Mouse (Mus musculus) right cerebral cortex, postnatal 10 days (tissue): ENCODE results near the gene Cox10.
"Not testable (repeated sequence)": the region's sequence is repeated elsewhere in the genome, so short reads cannot be mapped to it uniquely, and the experiment has no call there.

Experiments used
- DNase-seq, 2 experiments: peaks; one replicate each; pipeline ENCODE4 v3.0.0; 2021; ENCODE audit warnings: low spot score in 2 of 2

Cox10 gene

DNA sequence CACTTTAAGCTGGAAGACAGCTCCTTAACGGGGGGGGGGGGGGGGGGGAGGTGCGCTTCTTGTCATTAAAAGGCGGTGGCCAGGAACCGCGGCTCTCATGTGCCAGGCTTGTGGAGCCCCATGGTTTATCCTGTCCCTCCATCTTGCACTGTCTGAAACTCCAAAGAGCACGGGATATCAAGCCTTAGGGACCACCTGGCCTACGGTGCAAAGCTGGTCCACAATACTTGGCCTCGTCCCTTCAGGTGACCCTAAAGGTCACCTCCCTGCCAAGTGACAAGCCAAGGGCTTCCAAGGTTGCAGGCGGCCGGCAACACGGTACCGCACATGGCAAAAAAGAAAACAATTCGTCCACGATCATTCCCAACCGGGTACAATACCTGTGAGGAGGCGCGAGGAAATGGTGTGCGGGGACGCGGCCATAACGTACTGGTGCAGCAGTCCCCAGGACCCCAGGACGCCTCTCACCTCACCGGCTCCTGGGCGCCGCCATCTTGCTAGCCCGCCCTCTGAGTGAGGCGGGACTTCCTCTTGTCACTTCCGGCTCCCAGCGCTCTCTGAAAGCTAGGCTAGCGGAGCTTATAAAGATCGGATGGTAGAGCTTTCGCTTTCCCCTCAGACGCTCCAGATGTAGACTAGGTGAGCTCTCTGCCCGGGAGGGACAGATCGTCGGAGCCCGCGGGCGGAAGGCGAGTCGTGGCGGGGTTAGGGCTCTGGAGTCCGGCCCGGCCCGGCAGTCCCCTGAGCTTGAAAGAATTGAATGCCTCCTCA is at the start of gene Cox10:
Gene Cox10 (minus strand): TSS at position 513 of the 771 bp plus-strand sequence.
- peak; percentile 90 to 91 for DNase-seq

DNA sequence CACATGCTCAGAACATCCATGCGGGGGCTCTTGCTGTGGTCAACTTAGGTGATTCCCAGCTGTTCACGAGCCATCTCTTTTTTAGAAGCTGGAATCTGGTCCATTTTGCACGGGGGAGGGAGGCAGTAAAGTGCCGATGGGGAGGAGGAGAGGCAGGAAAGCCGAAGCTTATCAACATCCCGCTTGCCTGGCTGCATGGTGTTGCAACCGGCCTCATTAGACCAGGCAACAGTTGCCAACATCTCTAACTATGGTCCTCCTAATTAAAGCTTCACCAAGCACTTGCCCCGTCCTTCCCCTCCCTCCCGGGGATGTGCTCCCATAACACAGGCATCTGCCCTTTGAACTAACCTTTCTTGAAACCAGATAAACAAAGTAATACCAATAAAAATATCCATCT is 48.7 kb upstream of the Cox10 start:
- DNase-seq, result no peak

DNA sequence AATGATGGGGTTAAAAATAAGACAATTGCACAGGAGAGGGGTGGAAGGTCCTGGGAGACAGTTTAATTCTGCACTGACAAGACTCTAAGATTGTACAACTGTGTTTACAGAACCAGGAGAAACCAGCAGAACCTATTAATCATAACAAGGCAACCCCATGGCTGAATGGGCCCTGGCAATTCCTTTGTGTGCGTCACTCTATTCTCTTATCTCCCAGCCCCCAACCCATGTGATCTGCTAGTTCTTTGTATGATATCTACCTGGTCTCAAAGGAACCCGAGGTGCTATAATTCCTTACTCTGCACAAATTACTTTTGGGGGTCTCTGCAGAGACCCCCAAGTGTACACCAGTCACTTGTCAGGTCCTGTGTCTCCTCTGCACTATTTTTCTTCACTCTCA is 46.2 kb upstream of the Cox10 start:
- no peak for DNase-seq

DNA sequence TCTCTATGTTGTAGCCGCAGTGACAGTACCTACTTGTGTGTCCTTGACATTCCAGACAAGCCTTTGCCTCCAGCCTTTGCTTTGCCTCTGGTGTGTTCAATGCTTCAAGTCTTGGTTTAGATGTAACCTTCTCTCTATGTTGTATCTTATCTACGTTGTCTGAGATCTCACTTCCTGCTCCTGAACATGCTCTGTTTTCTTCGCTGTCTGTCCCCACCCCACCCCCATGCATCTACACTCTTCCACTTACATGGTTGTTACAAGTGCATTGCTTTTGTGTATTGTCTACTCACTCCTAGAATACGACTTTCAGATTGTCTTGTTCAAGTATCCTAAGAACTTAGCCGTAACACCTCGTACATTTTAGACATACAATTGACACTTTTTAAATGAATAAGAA is 43.9 kb upstream of the Cox10 start:
- not testable (repeated sequence) for DNase-seq

DNA sequence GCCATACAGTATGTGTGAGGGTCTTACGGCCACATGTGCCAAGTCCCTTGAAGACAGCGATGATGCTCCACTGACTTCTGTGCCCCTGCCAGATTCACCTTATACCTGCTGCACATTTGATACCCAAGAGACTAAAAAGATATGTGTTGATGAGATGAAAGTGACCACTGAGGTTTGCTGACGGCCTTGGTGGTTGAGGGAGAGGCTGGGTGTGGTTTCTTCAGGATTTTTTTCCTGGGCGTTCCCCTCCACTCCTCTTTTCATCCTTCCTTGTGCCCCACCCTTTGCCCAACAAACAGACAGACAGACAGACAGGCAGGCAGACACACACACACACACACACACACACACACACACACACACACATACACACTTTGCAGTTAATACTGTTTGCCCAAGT is 37.4 kb upstream of the Cox10 start:
- DNase-seq, result no peak

DNA sequence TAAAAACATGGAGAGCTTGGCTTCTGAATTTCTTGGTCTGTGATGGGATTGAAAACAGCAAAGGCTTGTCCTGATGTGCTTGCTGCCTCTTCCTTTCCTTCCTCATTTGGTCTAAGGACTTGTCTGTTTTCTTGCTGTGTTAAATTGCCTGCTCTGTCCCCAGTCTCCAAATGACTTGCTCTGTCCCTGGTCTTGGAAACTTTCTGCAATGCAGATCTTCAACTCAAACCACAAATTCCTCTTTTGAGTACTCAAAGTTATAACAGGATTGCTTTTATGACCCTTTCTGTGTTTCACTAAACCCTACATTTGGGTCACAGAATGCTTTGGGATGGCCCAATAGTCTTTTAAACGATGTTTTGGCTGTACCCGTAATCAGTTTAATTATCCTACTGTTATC is 36.6 kb upstream of the Cox10 start:
- DNase-seq, result no peak

DNA sequence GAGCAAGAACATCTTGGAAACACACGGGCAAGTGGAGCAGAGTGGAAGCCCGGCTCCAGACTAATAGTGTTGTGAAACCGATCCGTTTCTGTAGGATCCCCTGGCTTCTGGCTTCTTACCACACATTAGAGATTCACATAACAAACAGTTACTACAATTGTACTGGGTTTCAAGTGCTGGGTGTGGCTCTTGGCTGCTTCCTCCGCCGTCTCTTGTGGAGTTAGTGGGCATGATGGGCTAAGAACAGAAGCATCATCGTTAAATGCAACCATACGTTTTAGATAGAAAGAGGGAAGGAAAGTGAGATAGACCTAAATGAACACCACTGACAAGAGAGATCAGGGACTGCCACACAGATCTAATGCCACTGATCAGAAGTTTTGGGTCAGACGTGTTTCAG is 35.8 kb upstream of the Cox10 start:
- no peak for DNase-seq

DNA sequence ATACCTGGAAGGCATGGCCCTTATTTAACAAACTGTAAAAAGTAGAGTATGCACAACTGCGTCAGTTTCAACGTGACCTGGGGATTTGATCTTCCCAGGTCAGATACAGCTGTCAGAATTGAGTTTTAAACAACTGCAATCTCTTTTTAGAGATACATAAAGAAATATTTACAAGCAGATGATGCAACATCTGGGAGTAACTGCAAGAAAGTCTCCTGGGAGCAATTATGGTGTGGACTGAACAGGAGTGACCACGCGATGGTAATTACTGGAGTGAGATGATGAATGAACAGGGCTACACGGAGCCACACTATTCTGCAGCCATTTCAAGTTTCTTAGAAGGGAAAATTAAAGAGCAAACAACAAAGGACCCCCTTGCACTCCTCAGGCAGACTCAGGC is 20.8 kb upstream of the Cox10 start:
- DNase-seq, result no peak

DNA sequence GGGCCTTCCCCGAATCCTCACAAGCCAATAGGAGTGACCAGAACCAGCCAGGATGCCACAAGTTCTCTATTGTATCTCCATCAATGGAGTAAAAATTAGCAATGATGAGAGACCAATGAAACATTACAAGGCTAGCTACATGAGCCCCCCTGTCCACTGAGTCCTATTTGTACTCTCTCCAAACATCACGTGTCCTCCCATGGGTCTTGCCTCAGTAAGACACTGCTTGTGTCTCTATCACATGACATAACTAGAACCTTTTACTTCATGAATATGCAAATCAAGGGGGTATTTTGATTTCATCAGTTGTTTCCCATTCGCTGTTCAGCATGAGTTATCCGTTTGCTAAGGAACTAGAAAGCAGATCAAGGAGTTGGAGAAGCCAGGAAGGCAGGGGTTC is 13.8 kb upstream of the Cox10 start:
- no peak for DNase-seq

DNA sequence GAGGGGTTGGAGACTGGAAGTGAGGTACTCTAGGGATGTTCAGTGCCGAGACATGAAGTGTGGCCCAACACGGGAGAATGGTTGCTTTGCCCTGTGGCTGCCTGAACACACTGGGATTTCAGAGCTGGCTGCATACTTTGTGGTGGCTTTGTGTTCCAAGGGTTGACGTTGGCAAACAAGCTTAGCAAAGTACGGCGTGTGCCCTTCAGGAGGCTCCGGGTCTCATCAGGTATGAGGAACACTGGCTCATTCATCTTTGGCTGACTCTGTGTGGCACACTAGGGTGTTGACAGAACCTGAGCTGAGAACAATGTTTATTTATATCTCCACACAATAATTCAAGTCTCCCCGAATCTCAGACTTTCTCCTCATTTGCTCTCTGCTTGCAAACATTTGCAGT is 11.9 kb upstream of the Cox10 start:
- DNase-seq, result no peak

DNA sequence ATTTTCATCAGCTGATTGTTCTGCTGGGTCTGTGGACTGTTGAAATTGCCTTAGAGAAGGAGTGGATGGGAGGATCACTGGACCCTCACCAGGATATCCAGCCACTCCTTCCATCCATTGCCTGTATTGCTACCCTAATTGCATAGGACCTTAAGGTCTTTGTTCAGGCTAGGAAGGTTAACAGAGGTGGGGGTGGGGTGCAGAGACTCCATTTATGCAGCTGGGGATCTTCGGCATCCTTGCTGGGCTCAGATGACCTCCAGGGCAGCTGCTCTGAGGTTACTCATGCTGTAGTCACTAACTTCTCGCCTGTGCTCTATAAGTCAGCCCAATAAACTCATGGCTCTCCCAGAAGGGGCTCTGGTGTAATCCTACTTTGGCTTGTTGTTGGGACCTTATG is 10.4 kb upstream of the Cox10 start:
- no peak for DNase-seq

DNA sequence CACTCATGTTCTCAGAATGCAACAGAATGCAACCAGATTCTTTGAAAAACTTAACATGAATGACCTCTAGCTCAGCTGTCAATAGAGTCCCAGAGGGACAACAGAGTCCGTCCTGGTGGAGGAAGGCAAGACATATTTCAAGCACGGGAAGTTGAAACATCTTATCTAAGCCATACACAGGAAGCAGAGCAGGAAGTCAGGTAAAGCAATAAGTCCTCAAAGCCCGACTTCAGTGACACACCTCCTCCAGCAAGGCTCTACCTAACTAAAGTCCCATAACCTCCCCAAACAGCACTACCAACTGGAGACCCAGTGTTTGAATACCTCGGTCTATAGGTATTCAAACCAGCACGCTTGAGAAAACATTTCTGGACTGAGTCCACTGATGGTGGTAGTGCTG is 6.6 kb upstream of the Cox10 start:
- no peak for DNase-seq

DNA sequence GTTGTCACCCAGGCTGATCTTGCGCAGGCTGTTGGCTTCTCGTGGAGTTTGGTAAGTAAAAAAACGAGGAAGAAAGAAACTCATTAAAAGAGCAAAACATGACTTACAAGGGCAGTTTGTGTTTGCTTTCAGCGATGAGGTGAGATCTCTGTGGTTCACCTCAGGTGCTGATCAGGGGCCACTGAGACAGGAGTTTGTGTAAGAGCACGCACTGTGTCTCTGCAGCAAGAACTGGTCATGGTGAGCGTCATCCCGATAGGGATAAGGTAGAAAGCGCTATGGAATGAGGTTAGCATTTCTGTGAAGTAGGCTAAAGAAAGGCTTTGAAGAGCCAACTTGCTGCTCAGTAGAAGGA is 436 bp upstream of the Cox10 start:
- no peak for DNase-seq

DNA sequence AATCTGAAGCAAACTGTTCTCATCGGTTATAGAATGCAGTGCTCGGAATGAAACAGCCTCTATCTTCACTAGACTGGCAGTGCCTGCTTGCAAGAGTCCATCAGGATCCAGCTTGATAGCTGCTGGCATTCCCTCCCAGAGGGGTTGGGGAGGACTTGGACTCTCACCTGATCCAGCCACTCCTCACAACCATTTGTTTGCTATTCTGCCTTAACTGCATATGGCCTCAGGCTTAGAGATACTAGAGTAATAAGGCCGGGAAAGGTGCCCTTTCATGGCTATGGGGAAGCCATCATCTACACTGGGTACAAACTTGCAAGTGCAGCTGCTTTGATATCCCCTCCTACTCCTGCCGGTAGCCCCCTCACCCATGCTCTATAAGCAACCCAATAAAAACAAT is 3.1 kb downstream of the Cox10 start:
- no peak for DNase-seq

DNA sequence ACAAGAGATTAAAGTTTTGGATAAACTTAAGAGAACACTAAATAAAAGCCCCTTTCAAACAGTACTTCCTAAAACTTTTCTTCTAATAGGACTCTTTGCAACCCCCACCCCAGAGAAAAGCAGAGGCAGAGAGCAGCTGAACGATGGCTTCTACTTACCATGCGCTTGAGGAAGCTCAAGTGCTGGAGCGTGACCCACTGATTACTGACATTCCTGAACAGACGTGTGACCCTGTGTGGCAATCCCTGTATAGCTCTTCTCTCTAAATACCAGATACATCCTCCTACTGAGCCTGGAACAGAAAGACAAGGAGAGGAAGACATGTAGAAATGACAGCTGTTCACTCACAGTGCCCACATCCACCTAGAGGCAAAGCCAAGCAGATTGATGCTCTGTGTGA is 5.9 kb downstream of the Cox10 start:
- no peak for DNase-seq

DNA sequence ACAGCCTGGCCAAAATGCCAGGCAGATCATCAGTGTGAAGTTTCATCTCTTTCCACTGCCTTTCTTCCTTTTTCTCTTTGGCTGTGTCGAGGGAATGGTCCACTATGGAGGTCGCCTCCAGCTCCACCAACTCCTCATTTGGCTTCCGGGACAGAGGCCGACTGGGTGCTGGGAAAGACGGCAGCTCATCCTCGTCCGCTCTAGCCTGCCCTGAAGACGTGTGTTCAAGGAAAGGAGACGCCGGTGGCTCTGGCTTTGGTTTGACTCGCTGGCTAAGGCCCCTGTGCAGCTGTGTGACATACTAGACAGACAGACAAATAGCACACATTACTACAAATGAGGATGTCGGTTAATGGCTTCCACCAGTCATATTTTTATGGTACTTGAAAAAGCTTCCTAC is 7.7 kb downstream of the Cox10 start:
- DNase-seq, result no peak

DNA sequence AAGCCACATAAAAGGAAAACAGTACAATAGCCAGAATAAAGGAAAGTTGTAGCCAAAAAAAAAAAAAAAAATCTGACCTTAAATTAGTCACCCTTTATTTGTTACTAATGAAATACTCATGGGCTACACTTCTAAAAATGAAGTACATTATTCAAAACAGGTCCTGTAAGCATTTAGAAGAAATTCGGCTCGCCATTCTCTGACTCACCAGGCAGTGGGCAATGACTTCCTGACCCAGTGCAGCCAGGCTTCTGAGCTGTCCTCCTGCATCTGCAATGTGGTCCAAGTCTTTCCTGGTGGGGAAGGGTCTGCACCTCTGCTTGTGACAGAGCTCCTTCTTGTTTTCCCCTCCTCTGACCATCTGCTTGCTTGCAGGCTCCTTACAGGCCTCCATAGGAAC is 13.3 kb downstream of the Cox10 start:
- DNase-seq, result no peak

DNA sequence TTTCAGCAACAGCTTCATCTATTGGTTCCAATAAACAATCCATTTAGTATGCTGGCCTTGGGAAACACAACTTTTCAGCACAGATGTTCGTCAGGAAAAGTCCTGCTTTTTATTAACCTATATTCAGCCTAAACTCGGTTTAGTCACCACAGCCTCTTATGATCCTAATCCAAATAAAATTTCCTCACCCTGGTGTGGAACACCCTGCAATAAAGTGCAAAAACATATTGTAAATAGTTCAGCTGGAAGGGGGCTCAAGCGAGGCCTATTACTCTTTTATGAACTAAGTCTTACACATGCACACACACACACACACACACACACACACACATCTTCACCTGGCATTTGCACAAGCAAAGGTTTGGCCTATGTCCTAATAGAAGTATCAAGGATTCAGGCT is 16.1 kb downstream of the Cox10 start:
- no peak for DNase-seq

DNA sequence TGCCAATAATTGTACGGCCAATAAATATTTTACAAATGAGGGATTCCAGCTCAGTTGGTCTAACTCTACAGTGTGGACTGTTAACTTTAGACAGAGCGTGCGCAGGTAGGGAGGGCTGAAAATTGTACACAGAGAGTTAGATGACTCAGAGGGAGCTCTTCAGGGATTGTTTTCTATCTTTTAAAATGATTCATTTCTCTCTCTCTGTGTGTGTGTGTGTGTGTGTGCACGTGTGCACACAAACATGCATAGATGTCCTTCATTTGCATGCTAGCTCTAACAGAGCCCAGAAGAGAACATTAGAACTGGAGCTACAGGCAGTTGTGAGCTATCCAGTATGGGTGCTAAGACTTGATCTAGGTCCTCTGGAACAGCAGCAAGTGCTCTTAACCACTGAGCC is 17.0 kb downstream of the Cox10 start:
- DNase-seq, result no peak

DNA sequence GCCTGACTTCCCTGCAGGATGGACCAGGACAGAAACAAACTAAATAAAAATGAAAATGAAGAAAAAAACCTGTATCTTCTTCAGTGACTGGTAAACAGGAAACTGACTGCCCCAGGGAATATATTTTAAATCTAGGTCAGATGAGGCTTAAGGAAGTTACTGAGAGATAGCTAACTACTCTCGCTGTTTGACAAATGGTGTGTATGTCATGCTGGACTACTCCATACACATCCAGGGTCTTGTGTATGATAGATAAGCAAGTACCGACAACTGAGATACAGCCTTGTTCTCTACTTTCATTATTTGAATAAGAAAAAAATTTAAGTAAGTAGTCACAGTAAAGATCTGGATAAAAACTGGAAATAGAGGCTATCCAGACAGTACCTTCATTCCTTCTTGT is 20.0 kb downstream of the Cox10 start:
- DNase-seq, result no peak

DNA sequence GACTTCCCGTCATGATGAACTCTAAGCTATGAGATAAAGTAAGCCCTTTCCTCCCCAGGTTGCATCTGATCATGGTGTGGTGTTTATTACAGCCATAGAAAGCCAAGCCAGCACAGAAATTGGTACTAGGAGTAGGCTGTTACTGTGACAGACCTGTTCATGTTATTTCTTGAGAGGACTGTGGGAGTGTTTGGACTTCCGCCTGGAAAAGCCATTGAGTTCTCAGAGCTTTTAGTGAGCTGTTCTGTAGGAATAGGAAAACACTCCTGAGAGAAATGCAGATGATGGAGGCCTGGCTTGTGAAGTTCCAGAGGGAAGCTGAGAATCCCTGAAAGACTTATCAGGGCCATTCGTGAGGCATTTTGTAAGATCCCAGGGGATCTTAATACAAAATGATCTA is 20.8 kb downstream of the Cox10 start:
- peak; percentile 36 to 41 for DNase-seq

DNA sequence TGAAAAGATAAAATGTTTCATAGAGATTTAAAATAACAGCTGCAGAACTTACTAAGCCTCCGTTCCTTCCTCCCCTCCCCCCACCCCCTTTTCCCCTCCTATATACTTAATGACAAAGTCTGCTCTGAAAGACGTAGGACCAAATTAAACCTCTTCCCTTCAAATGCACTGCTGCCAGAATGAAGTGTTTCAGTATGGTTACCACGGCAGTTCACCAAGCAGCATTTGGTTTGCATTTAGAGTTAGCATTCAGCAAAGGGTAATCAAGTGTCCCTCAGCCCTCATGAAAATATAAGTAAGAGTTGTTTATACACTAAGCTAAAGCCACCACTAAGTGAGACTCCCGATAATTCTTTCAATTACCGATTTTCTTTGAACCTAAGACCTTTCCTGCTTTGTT is 25.9 kb downstream of the Cox10 start:
- DNase-seq, result no peak

DNA sequence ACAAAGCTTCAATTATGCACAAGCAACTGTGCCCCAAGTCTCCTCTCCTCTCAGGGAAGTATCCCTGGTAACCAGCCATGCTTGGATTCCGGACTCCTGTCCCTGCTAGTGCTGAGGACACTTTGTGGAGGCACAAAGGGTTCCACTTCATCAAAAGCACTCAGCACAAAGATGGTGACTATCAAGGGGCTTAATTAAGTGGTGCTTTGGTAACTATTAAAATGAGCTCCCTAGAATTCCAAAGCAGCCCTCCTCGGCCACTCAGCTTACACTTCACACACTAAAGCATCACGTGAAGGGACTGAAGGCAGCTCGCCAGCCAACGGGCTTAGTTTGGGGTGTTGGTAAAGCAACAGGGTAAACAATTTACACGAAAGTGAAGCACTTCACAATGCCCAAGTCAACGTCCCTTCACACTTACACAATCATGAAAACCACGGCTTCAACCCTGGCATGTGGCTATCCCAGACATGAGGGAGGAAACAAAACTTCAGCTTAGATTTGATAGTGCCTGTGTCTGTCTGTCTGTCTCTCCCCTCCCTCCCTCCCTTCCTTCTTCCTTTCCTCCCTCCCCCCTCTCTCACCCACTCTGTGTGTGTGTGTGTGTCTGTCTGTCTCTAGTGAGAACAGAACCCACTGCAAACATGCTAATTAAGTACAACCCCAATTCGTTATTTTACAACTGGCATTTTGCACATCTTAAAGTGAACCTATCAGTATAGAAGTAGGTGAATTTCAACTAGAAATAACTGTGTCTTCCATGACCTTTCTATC is 27.9 kb downstream of the Cox10 start:
- DNase-seq, result peak; percentile 61 to 66

DNA sequence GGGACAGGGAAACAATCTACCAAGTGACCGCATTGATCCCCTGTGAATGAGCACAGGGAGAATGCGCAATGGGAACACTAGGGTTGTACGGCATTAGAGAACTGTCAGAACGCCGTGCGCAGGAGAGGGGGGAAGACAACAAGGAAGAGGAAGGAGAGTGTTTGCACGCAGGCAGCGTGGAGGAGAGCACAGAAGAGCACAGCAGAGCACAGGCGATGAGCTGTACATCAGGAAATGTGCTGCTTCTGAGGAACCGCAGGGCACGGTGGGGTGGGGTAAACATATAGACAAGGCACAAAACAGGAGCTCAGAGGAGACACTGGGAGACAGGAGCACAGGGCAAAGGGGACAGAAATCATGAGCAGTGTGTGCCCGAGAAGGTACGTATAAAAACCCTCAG is 31.8 kb downstream of the Cox10 start:
- no peak for DNase-seq
